Mouse (Mus musculus): ENCODE measurements around the gene Taldo1.

DNA sequence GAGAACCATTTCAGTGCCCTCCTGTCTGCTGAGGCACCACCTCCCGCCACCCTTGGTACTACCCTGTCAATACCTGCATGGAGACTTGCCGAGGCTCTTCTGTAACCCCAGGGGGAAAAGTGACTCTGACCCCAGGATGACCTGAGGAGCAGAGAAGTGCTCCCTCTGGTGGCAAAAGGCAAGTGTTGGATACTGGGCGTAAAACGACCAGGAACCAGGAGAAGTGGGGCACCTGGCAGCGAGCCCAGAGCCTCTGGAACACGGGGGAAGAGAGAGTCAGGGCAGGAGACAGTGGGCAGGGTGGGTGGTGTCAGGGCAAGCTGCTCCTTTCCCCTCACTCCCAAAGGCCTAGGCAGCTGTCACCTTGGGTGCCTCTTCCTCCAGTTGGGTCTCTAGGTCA is 48.6 kb downstream of the Taldo1 start:
- TF ChIP-seq CTCF (IDR thresholded peaks at IDR 0.05; ENCODE audit: control insufficient read depth, insufficient read depth, low read length) (peak; percentile 77), POLR2A (IDR thresholded peaks at IDR 0.05; ENCODE audit: borderline replicate concordance, control insufficient read depth, low read depth, low read length) (no peak)
